Mouse (Mus musculus): ENCODE measurements around the gene Stk10.

- TF ChIP-seq CTCF (IDR thresholded peaks at IDR 0.05; ENCODE audit: low read depth, low read length) (no peak), POLR2A (IDR thresholded peaks at IDR 0.05; ENCODE audit: borderline replicate concordance, low read depth, low read length) (no peak)
These were observed 47.8 kb upstream of the Stk10 start for GRCm38 (mm10) chr11:32485290-32485689.
